Mouse (Mus musculus): ENCODE results near the gene N4bp3.

GRCm38 (mm10) chr11:51681976-51682374, 31.3 kb upstream of the N4bp3 start:
- TF ChIP-seq CTCF (IDR thresholded peaks at IDR 0.05) (no peak), EP300 (IDR thresholded peaks at IDR 0.05) (no peak)

Measured in lung, postnatal 0 days (tissue).